Mouse (Mus musculus) liver, embryonic 15.5 days (tissue): ENCODE data around the gene Riox1. TPM values are rescaled to one million over a fixed set of nuclear protein-coding genes. Genes with fewer than 3 reads are reported as not detected.

Experiments used
- ATAC-seq: fragments of 200-750 bp; cut with Nextera tagmentation; 2 replicates; pipeline ENCODE4 v1.8.0; 2017; ENCODE audit warnings: moderate number of reproducible peaks, mild to moderate bottlenecking, moderate library complexity; ENCODE audit not compliant: insufficient read depth
- H3K27ac ChIP-seq: fragments of 300-500 bp; sonication (generic); replicated peaks from 2 replicates; pipeline ENCODE4 v1.5.1; 2015; ENCODE audit warnings: mild to moderate bottlenecking, inconsistent platforms
- H3K27me3 ChIP-seq: fragments of 300-500 bp; sonication (generic); 2 replicates; pipeline ENCODE4 v1.6.1; 2015; ENCODE audit warnings: mild to moderate bottlenecking, inconsistent platforms
- H3K36me3 ChIP-seq: fragments of 300-500 bp; sonication (generic); replicated peaks from 2 replicates; pipeline ENCODE4 v1.6.1; 2015; ENCODE audit warnings: moderate library complexity, mild to moderate bottlenecking, inconsistent platforms
- H3K4me1 ChIP-seq: fragments of 300-500 bp; sonication (generic); replicated peaks from 2 replicates; pipeline ENCODE4 v1.6.1; 2015; ENCODE audit warnings: inconsistent platforms
- H3K4me2 ChIP-seq: fragments of 300-500 bp; sonication (generic); 2 replicates; pipeline ENCODE4 v1.6.1; 2015; ENCODE audit warnings: moderate library complexity, mild to moderate bottlenecking, inconsistent platforms
- H3K4me3 ChIP-seq: fragments of 300-500 bp; sonication (generic); replicated peaks from 2 replicates; pipeline ENCODE4 v1.5.1; 2015; ENCODE audit warnings: mild to moderate bottlenecking, inconsistent platforms
- H3K9ac ChIP-seq: fragments of 300-500 bp; sonication (generic); 2 replicates; pipeline ENCODE4 v1.6.1; 2015; ENCODE audit warnings: moderate library complexity, mild to moderate bottlenecking, inconsistent platforms
- H3K9me3 ChIP-seq: fragments of 300-500 bp; sonication (generic); replicated peaks from 2 replicates; pipeline ENCODE4 v1.6.1; 2016; ENCODE audit warnings: inconsistent platforms
- WGBS: fragments of 180-500 bp; shearing (Covaris S2); methylation state at CpG from one replicate; pipeline ENCODE4 v1.1.7; 2015; ENCODE audit warnings: mixed read lengths; ENCODE audit not compliant: insufficient replicate concordance; 5-methylcytosine and 5-hydroxymethylcytosine counted together
- polyA plus RNA-seq: library from polyadenylated mRNA; unstranded; fragments of >200 nt; fragmentation: Nextera tagmentation; extraction: Ambion mirVana; gene quantifications from 2 replicates; pipeline ENCODE4 v1.2.1, GENCODE M21; 2015

Gene Riox1
- 7.1 and 7.8 TPM in 2 replicates for polyA plus RNA-seq

- Histone ChIP-seq H3K4me3 (peak within 1 kb of the TSS; percentile 81), H3K27ac (peak within 1 kb of the TSS; percentile 77), H3K27me3 (no peaks in the 10 kb centered on the region), H3K9ac (peak within 1 kb of the TSS; percentile 77), H3K4me1 (peaks cover 63% of the 10 kb centered on the region), H3K9me3 (no peaks in the 10 kb centered on the region), H3K4me2 (peak within 1 kb of the TSS; percentile 97), H3K36me3 (0 out of 2 replicates have a peak, but pooled peaks cover 7% of the 10 kb centered on the region)
- under 1% methylated on average over 37 of the region's 37 CpGs for WGBS
- ATAC-seq: peak; percentile 84
These were observed at the start of gene Riox1 for GRCm38 (mm10) chr12:83950493-83950839. Gene Riox1 (plus strand): TSS chr12:83950608.

- Histone ChIP-seq H3K27ac (peak overlapping the region; percentile 51; the same call in 1 of the 2 replicates), H3K4me3 (no peak overlapping the region), H3K27me3 (no peaks in the 10 kb centered on the region), H3K4me1 (peaks cover 21% of the 10 kb centered on the region), H3K36me3 (0 out of 2 replicates have a peak, but pooled peaks cover 6% of the 10 kb centered on the region), H3K4me2 (0 out of 2 replicates have a peak overlapping the region, but pooled peaks have one; percentile 6), H3K9me3 (no peaks in the 10 kb centered on the region), H3K9ac (no peak overlapping the region)
- ATAC-seq: peak; percentile 64
- 75% methylated on average over 2 of the region's 2 CpGs for WGBS
These were observed 40.0 kb upstream of the Riox1 start for GRCm38 (mm10) chr12:83910451-83910850.

GRCm38 (mm10) chr12:83914202-83914740 is 36.1 kb upstream of the Riox1 start:
- no peaks in the 10 kb centered on the region for H3K9me3 ChIP-seq
- H3K27me3 ChIP-seq: no peaks in the 10 kb centered on the region
- peaks cover 22% of the 10 kb centered on the region for H3K4me1 ChIP-seq
- 70% methylated on average over 4 of the region's 4 CpGs for WGBS
- ATAC-seq: no peak
- H3K9ac ChIP-seq: no peak overlapping the region
- no peak overlapping the region for H3K4me2 ChIP-seq
- H3K27ac ChIP-seq: no peak overlapping the region
- no peak overlapping the region for H3K4me3 ChIP-seq
- H3K36me3 ChIP-seq: 0 out of 2 replicates have a peak, but pooled peaks cover 9% of the 10 kb centered on the region

- H3K27ac ChIP-seq: no peak overlapping the region
- H3K27me3 ChIP-seq: no peaks in the 10 kb centered on the region
- no peak overlapping the region for H3K4me3 ChIP-seq
- no peak overlapping the region for H3K9ac ChIP-seq
- WGBS: 53% methylated on average over 1 of the region's 1 CpGs
- H3K36me3 ChIP-seq: 0 out of 2 replicates have a peak, but pooled peaks cover 9% of the 10 kb centered on the region
- peaks cover 24% of the 10 kb centered on the region for H3K4me1 ChIP-seq
- no peaks in the 10 kb centered on the region for H3K9me3 ChIP-seq
- no peak overlapping the region for H3K4me2 ChIP-seq
- ATAC-seq: no peak
These were observed 35.6 kb upstream of the Riox1 start for GRCm38 (mm10) chr12:83914797-83915196.

GRCm38 (mm10) chr12:83916884-83917283 is 33.5 kb upstream of the Riox1 start:
- ATAC-seq: no peak
- Histone ChIP-seq H3K9ac (no peak overlapping the region), H3K4me3 (no peak overlapping the region), H3K27ac (no peak overlapping the region), H3K36me3 (0 out of 2 replicates have a peak, but pooled peaks cover 9% of the 10 kb centered on the region), H3K4me2 (no peak overlapping the region), H3K27me3 (no peaks in the 10 kb centered on the region), H3K4me1 (peaks cover 20% of the 10 kb centered on the region), H3K9me3 (no peaks in the 10 kb centered on the region)
- WGBS: 61% methylated on average over 9 of the region's 9 CpGs

- Histone ChIP-seq H3K9me3 (no peaks in the 10 kb centered on the region), H3K4me1 (peaks cover 29% of the 10 kb centered on the region), H3K36me3 (0 out of 2 replicates have a peak, but pooled peaks cover 4% of the 10 kb centered on the region), H3K4me2 (peak overlapping the region; percentile 88), H3K27ac (peak overlapping the region; percentile 86), H3K4me3 (peak overlapping the region; percentile 93), H3K27me3 (no peaks in the 10 kb centered on the region), H3K9ac (peak overlapping the region; percentile 95)
- no peak for ATAC-seq
- 4% methylated on average over 31 of the region's 31 CpGs for WGBS
These were observed 29.5 kb upstream of the Riox1 start for GRCm38 (mm10) chr12:83920721-83921441.

- Histone ChIP-seq H3K27me3 (no peaks in the 10 kb centered on the region), H3K27ac (peak within 1 kb of the TSS; percentile 86), H3K9me3 (no peaks in the 10 kb centered on the region), H3K36me3 (0 out of 2 replicates have a peak, but pooled peaks cover 2% of the 10 kb centered on the region), H3K4me1 (peaks cover 29% of the 10 kb centered on the region), H3K4me2 (peak within 1 kb of the TSS; percentile 88), H3K4me3 (peak within 1 kb of the TSS; percentile 93), H3K9ac (peak within 1 kb of the TSS; percentile 95)
- 1% methylated on average over 63 of the region's 63 CpGs for WGBS
- peak; percentile 99 for ATAC-seq
These were observed 28.6 kb upstream of the Riox1 start, which contains the start of gene Numb for GRCm38 (mm10) chr12:83921535-83922381. Gene Numb (minus strand): TSS chr12:83921934.

- H3K4me2 ChIP-seq: peak overlapping the region; percentile 77
- H3K9ac ChIP-seq: peak overlapping the region; percentile 69
- 57% methylated on average over 8 of the region's 8 CpGs for WGBS
- no peaks in the 10 kb centered on the region for H3K9me3 ChIP-seq
- peak overlapping the region; percentile 77 for H3K27ac ChIP-seq
- no peaks in the 10 kb centered on the region for H3K36me3 ChIP-seq
- no peaks in the 10 kb centered on the region for H3K27me3 ChIP-seq
- H3K4me3 ChIP-seq: peak overlapping the region; percentile 93
- ATAC-seq: no peak
- H3K4me1 ChIP-seq: peaks cover 29% of the 10 kb centered on the region
These were observed 27.5 kb upstream of the Riox1 start for GRCm38 (mm10) chr12:83922724-83923485.

GRCm38 (mm10) chr12:83923486-83923859 is 26.9 kb upstream of the Riox1 start:
- no peaks in the 10 kb centered on the region for H3K9me3 ChIP-seq

GRCm38 (mm10) chr12:83924332-83924731 is 26.1 kb upstream of the Riox1 start:
- Histone ChIP-seq H3K4me3 (no peak overlapping the region), H3K9me3 (no peaks in the 10 kb centered on the region), H3K36me3 (no peaks in the 10 kb centered on the region), H3K4me1 (peaks cover 39% of the 10 kb centered on the region), H3K27ac (no peak overlapping the region), H3K27me3 (no peaks in the 10 kb centered on the region; the same call in 1 of the 2 replicates), H3K4me2 (no peak overlapping the region), H3K9ac (no peak overlapping the region)
- ATAC-seq: no peak
- 43% methylated on average over 3 of the region's 3 CpGs for WGBS

More at GRCm38 (mm10) chr12:83923486-83923859, 26.9 kb upstream of the Riox1 start:
- Histone ChIP-seq H3K27ac (0 out of 2 replicates have a peak overlapping the region, but pooled peaks have one; percentile 4), H3K4me3 (no peak overlapping the region), H3K4me2 (0 out of 2 replicates have a peak overlapping the region, but pooled peaks have one; percentile 77), H3K9ac (no peak overlapping the region), H3K36me3 (no peaks in the 10 kb centered on the region), H3K4me1 (peaks cover 33% of the 10 kb centered on the region), H3K27me3 (no peaks in the 10 kb centered on the region)
- no peak for ATAC-seq
- WGBS: 60% methylated on average over 1 of the region's 1 CpGs
